Mouse (Mus musculus) forebrain, embryonic 16.5 days (tissue): ENCODE measurements around the gene Sec22a. TPM values are rescaled to one million over a fixed set of nuclear protein-coding genes. Genes with fewer than 3 reads are reported as not detected.

Experiments
- ATAC-seq: fragments of 200-750 bp; cut with Nextera tagmentation; 2 replicates; pipeline ENCODE4 v1.8.0; 2017; ENCODE audit warnings: mild to moderate bottlenecking, moderate library complexity
- H3K27ac ChIP-seq: fragments of 300-500 bp; sonication (generic); 2 replicates; pipeline ENCODE4 v1.5.1; 2014; ENCODE audit warnings: low read length, control low read depth
- H3K27me3 ChIP-seq: fragments of 300-500 bp; sonication (generic); replicated peaks from 2 replicates; pipeline ENCODE4 v1.6.1; 2014; ENCODE audit warnings: low read length; ENCODE audit not compliant: control insufficient read depth, insufficient read depth
- H3K36me3 ChIP-seq: fragments of 300-500 bp; sonication (generic); 2 replicates; pipeline ENCODE4 v1.6.1; 2014; ENCODE audit not compliant: control insufficient read depth, insufficient read depth
- H3K4me1 ChIP-seq: fragments of 300-500 bp; sonication (generic); replicated peaks from 2 replicates; pipeline ENCODE4 v1.6.1; 2014; ENCODE audit warnings: low read length; ENCODE audit not compliant: control insufficient read depth, insufficient read depth
- H3K4me2 ChIP-seq: fragments of 300-500 bp; sonication (generic); 2 replicates; pipeline ENCODE4 v1.6.1; 2014; ENCODE audit warnings: mild to moderate bottlenecking, low read length, control low read depth
- H3K4me3 ChIP-seq: fragments of 300-500 bp; sonication (generic); replicated peaks from 2 replicates; pipeline ENCODE4 v1.5.1; 2014; ENCODE audit warnings: mild to moderate bottlenecking, low read length, control low read depth
- H3K9ac ChIP-seq: fragments of 300-500 bp; sonication (generic); replicated peaks from 2 replicates; pipeline ENCODE4 v1.6.1; 2014; ENCODE audit warnings: low read depth, low read length, control low read depth
- H3K9me3 ChIP-seq: fragments of 300-500 bp; sonication (generic); 2 replicates; pipeline ENCODE4 v1.6.1; 2016; ENCODE audit warnings: low read length; ENCODE audit not compliant: control insufficient read depth
- WGBS: fragments of 180-500 bp; shearing (Covaris S2); extraction: QIAGEN DNeasy Blood & Tissue Kit; methylation state at CpG from one replicate; pipeline ENCODE4 v1.1.7; 2014; 5-methylcytosine and 5-hydroxymethylcytosine counted together
- polyA plus RNA-seq: library from polyadenylated mRNA; unstranded; fragments of >200 nt; fragmentation: Nextera tagmentation; extraction: Ambion mirVana; gene quantifications from 2 replicates; pipeline ENCODE4 v1.2.1, GENCODE M21; 2015

The Sec22a gene
- polyA plus RNA-seq, 1 experiment from 2014 or later, result 44.2 TPM

DNA sequence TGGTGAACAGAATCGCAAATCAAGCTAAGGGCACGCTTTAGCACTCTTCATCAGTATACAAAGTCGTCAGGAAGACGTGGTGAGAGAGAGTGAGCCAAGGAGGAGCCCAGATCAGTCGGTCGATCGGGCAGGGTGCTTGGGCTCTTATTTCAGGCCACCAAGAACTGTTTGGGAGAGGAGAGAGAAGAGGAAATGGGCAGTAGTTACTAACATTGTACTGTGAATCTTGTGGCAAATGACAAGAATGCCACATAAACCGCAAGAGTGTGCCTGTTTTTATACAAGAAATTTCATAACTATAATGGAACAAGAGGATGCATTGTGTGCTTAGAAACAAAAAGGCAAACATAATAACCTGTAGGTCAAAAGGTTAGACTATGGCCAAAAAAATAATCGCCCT, 16.3 kb upstream of the Sec22a start:
- Histone ChIP-seq H3K4me1 (no peaks in the 10 kb centered on the region), H3K9me3 (no peaks in the 10 kb centered on the region), H3K27ac (no peak overlapping the region), H3K36me3 (no peaks in the 10 kb centered on the region), H3K9ac (no peak overlapping the region), H3K4me3 (no peak overlapping the region), H3K4me2 (no peak overlapping the region), H3K27me3 (no peaks in the 10 kb centered on the region)
- no peak for ATAC-seq
- 90% methylated on average over 9 of the region's 9 CpGs for WGBS

DNA sequence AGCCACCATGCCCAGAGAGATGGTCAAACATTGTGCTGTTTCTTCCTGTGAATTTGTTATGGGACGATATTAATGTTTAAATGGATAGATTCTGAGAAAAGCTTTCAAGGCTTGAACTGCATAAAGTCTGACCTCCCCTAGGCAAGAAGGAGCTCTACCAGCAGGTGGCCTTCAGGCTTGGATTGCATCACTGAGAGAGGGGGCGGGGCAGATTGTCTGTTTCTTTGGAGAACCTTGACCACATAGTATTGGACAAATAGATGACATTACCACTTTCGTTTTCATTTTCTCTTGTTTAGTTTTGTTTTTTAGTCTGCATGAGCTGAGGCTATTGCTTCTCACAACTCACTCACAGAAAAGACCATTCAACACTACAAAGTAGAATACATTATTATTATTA, 15.6 kb upstream of the Sec22a start:
- ATAC-seq, result no peak
- H3K27ac ChIP-seq, result no peak overlapping the region
- 88% methylated on average over 3 of the region's 3 CpGs for WGBS
- H3K9ac ChIP-seq, result no peak overlapping the region
- H3K4me2 ChIP-seq, result no peak overlapping the region
- H3K4me1 ChIP-seq, result no peaks in the 10 kb centered on the region
- H3K4me3 ChIP-seq, result no peak overlapping the region
- H3K36me3 ChIP-seq, result no peaks in the 10 kb centered on the region
- H3K9me3 ChIP-seq, result no peaks in the 10 kb centered on the region
- no peaks in the 10 kb centered on the region for H3K27me3 ChIP-seq

DNA sequence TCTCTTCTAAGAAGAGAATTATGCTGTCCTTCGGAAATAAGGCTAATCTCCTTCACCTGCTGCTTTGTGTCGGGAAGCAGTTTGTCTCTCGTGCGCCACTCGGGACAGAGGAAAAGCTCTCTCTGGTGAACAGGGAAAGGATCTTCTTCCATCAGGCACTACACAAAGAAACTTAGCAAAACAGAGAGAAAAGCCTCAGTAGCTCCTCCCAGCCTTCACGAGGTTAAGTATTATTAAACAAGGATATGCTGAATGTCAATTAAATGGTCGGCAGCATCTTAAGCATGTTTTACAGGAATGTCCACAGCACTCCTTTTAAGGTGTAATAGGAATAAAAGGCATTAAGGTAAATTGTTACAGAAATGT, 328 bp upstream of the Sec22a start:
- H3K4me3 ChIP-seq, result peak overlapping the region; percentile 96
- H3K36me3 ChIP-seq, result no peaks in the 10 kb centered on the region
- WGBS, result 1% methylated on average over 7 of the region's 7 CpGs
- no peaks in the 10 kb centered on the region for H3K9me3 ChIP-seq
- peak overlapping the region; percentile 97 for H3K4me2 ChIP-seq
- ATAC-seq, result peak; percentile 39
- H3K27ac ChIP-seq, result peak overlapping the region; percentile 86
- peaks cover 8% of the 10 kb centered on the region for H3K4me1 ChIP-seq
- peak overlapping the region; percentile 95 for H3K9ac ChIP-seq
- no peaks in the 10 kb centered on the region for H3K27me3 ChIP-seq

DNA sequence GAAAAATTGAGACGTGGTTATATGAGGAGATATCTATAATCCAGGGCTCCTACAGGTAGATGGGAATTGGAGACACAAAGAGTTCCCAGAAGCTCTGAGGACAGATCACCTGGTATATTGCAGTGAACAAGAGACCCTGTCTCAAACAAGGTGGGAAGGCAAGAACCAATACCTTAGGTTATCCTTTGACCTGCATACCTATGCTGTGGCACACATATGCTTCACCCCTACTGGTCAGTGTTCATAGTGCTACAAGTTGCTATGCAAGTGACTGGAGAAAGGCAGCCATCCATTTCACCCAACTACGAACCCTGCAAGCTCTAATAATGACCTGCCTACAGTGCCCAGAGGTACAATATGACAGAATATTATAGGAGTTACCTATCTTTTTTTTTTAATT, 1.5 kb downstream of the Sec22a start:
- H3K4me1 ChIP-seq, result peaks cover 8% of the 10 kb centered on the region
- no peak for ATAC-seq
- H3K27ac ChIP-seq, result no peak overlapping the region
- no peak overlapping the region for H3K4me2 ChIP-seq
- 84% methylated on average over 2 of the region's 2 CpGs for WGBS
- no peak overlapping the region for H3K9ac ChIP-seq
- no peaks in the 10 kb centered on the region for H3K9me3 ChIP-seq
- H3K36me3 ChIP-seq, result no peaks in the 10 kb centered on the region
- no peaks in the 10 kb centered on the region for H3K27me3 ChIP-seq
- H3K4me3 ChIP-seq, result no peak overlapping the region

DNA sequence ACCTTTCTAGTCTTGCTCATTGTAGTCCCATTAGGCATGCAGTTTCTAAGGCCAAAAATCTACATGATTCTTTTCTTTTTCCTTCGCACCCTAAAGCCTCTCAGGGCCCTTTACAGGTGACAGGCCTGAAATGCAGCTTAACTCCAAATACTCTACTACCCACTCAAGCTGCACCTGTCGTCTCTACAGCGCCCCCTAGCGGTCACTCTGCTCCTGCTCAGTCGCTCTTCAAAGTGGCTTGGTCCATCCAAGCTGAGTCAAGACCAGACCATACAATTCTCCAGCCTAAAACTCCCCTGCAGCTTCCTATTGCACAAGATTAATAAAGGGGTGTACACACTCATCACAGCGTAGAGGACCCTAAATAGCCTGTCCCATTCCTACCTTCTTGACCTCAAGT, 3.1 kb downstream of the Sec22a start:
- Histone ChIP-seq H3K4me1 (peaks cover 8% of the 10 kb centered on the region), H3K4me3 (no peak overlapping the region), H3K4me2 (no peak overlapping the region), H3K9ac (no peak overlapping the region), H3K27me3 (no peaks in the 10 kb centered on the region), H3K36me3 (no peaks in the 10 kb centered on the region), H3K27ac (no peak overlapping the region), H3K9me3 (no peaks in the 10 kb centered on the region)
- 27% methylated on average over 6 of the region's 6 CpGs for WGBS
- ATAC-seq, result no peak

DNA sequence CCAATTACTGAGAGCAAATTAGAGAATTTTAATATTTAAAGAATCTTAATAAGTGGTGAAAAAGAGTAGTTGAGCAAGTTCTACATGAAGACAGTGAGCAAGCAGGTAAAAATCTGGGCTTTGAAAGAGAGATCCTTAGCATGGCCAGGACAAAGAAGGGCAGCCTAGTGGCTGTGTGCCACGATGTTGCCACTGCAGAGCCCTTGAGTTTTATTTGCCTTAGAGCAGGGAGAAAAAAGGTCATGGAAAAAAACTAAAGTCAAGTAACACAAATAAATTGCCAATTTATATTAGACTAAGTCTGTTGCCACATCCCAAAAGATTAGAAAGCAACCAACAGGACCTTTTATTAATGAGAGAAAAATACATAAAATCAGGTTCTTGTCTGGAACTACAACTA, 6.3 kb downstream of the Sec22a start:
- H3K4me2 ChIP-seq, result no peak overlapping the region
- no peaks in the 10 kb centered on the region for H3K27me3 ChIP-seq
- no peaks in the 10 kb centered on the region for H3K9me3 ChIP-seq
- H3K4me3 ChIP-seq, result no peak overlapping the region
- no peak for ATAC-seq
- H3K36me3 ChIP-seq, result peaks cover 2% of the 10 kb centered on the region; the same call in 1 of the 2 replicates
- H3K9ac ChIP-seq, result no peak overlapping the region
- WGBS, result 80% methylated on average over 1 of the region's 1 CpGs
- H3K4me1 ChIP-seq, result 0 out of 2 replicates have a peak, but pooled peaks cover 3% of the 10 kb centered on the region
- no peak overlapping the region for H3K27ac ChIP-seq

DNA sequence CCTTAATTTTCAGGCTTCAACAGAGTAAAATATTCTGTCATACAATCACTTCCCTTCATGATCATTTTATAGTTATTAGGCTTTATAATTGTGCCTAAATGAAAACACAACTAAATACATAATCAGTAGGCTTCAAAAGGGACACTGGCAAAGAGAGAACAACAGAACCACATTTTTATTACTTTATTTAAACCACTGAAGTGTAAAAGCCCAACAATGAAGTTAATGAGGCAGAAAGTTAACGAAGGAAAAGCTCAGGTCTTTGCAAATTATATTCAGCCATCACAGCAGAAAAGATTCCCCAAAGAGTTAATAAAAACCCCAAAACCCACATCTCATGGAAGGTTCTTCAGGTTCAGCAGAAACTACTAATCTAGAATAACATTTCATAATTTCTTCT, 33.3 kb downstream of the Sec22a start:
- Histone ChIP-seq H3K9ac (no peak overlapping the region), H3K4me1 (no peaks in the 10 kb centered on the region), H3K27me3 (no peaks in the 10 kb centered on the region), H3K4me2 (no peak overlapping the region), H3K4me3 (no peak overlapping the region), H3K27ac (no peak overlapping the region), H3K9me3 (no peaks in the 10 kb centered on the region), H3K36me3 (no peaks in the 10 kb centered on the region)
- no peak for ATAC-seq
- 2% methylated on average over 1 of the region's 1 CpGs for WGBS

DNA sequence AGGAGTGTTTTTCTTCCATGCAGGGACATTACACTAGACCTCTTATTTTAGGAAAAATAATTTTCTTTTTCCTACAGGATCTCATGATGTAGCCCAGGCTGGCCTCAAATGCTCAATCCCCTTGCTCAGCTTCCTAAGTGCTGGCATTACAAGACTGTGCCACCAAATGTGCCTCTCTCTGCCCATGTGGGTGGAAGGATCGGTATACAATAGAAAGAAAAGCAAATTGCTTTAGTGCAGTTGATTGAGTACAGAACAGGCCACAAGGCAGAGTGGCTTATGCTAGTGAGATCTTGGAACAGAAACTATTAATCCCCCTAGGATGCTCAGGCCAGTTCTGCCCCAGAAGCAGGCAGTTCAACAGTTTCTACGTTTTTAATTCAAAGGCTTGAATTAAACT, 43.9 kb downstream of the Sec22a start:
- Histone ChIP-seq H3K36me3 (no peaks in the 10 kb centered on the region), H3K27me3 (no peaks in the 10 kb centered on the region), H3K4me3 (no peak overlapping the region), H3K4me2 (no peak overlapping the region), H3K9ac (no peak overlapping the region), H3K27ac (no peak overlapping the region), H3K9me3 (no peaks in the 10 kb centered on the region), H3K4me1 (peaks cover 6% of the 10 kb centered on the region)
- WGBS, result 58% methylated on average over 2 of the region's 2 CpGs
- ATAC-seq, result peak; percentile 43; the same call in 1 of the 2 replicates

DNA sequence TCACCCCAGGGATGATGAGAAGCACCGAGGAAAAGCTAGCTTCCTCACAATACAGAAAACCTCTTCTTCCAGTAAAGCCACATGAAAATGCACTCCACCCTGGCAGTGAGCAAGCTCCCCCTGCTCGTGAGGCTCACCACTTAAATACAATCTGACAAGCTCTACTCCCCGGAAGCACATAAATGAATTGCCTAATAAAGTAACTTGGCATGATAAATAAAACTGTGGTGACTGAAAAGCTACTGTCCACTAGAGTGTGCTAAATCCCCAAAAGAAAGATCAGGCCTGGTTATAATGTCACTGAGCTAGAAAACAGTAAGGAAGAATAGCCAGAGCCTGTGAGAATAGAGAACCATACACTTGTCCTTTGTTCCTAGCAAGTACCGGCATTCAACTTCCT, 44.4 kb downstream of the Sec22a start:
- no peaks in the 10 kb centered on the region for H3K9me3 ChIP-seq
- no peak overlapping the region for H3K4me3 ChIP-seq
- peak; percentile 82 for ATAC-seq
- 20% methylated on average over 4 of the region's 4 CpGs for WGBS
- peaks cover 9% of the 10 kb centered on the region for H3K4me1 ChIP-seq
- H3K27ac ChIP-seq, result no peak overlapping the region
- no peaks in the 10 kb centered on the region for H3K36me3 ChIP-seq
- no peak overlapping the region for H3K9ac ChIP-seq
- H3K27me3 ChIP-seq, result no peaks in the 10 kb centered on the region
- no peak overlapping the region for H3K4me2 ChIP-seq

DNA sequence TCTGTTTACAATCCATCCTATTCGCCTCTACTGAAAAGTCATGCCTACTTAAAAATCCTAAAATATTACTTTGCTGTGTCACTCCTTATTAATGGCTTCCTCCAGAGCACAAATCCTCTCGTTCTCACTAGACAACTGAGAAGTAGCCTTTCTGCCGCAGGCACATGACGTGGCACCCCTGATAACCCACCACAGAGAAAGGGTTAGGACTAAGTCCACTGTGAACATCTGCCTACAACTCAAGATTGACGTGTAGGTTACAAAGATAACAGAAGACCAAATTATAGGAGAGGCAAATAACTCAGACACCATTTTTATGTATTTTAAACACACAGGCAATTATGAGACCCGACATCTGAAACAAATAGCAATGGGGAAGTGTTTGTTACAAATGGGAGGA, 45.3 kb downstream of the Sec22a start:
- Histone ChIP-seq H3K9me3 (no peaks in the 10 kb centered on the region), H3K4me2 (no peak overlapping the region), H3K4me1 (peaks cover 9% of the 10 kb centered on the region), H3K36me3 (peaks cover 2% of the 10 kb centered on the region; the same call in 1 of the 2 replicates), H3K27me3 (no peaks in the 10 kb centered on the region), H3K4me3 (no peak overlapping the region), H3K9ac (no peak overlapping the region), H3K27ac (no peak overlapping the region)
- no peak for ATAC-seq
- WGBS, result 82% methylated on average over 6 of the region's 6 CpGs
